Mouse (Mus musculus): ENCODE results near the gene Pfkfb4.

The Pfkfb4 gene

GRCm38 (mm10) chr9:108996411-108996810, 4.8 kb downstream of the Pfkfb4 start:
- DNase-seq: peak; percentile 50 to 77

- no peak for DNase-seq
Measured at GRCm38 (mm10) chr9:108998287-108999166, 6.9 kb downstream of the Pfkfb4 start.

GRCm38 (mm10) chr9:108999167-108999526, 7.6 kb downstream of the Pfkfb4 start:
- no peak for DNase-seq

GRCm38 (mm10) chr9:109000726-109001125, 9.1 kb downstream of the Pfkfb4 start:
- DNase-seq: peak; percentile 73 to 83

GRCm38 (mm10) chr9:109003201-109003600, 11.6 kb downstream of the Pfkfb4 start:
- peak; percentile 67 to 70 for DNase-seq

GRCm38 (mm10) chr9:109007025-109007780, 15.6 kb downstream of the Pfkfb4 start:
- no peak for DNase-seq

GRCm38 (mm10) chr9:109008081-109008480, 16.5 kb downstream of the Pfkfb4 start:
- no peak for DNase-seq

- no peak for DNase-seq
Measured at GRCm38 (mm10) chr9:109008994-109009635, 17.5 kb downstream of the Pfkfb4 start.

GRCm38 (mm10) chr9:109009636-109010315, 18.2 kb downstream of the Pfkfb4 start:
- peak; percentile 43 to 59 for DNase-seq

GRCm38 (mm10) chr9:109010316-109010690, 18.7 kb downstream of the Pfkfb4 start:
- DNase-seq: no peak

- no peak for DNase-seq
Measured at GRCm38 (mm10) chr9:109015397-109015796, 23.8 kb downstream of the Pfkfb4 start.

- DNase-seq: no peak
Measured at GRCm38 (mm10) chr9:109016973-109017604, 25.5 kb downstream of the Pfkfb4 start.

- DNase-seq: no peak
Measured at GRCm38 (mm10) chr9:109021428-109021827, 29.9 kb downstream of the Pfkfb4 start.

- DNase-seq: no peak
Measured at GRCm38 (mm10) chr9:109022866-109023685, 31.5 kb downstream of the Pfkfb4 start.

GRCm38 (mm10) chr9:109027521-109027920, 35.9 kb downstream of the Pfkfb4 start:
- no peak for DNase-seq

GRCm38 (mm10) chr9:109028421-109028820, 36.8 kb downstream of the Pfkfb4 start:
- no peak for DNase-seq

- DNase-seq: no peak
Measured at GRCm38 (mm10) chr9:109028919-109029318, 37.3 kb downstream of the Pfkfb4 start.

- no peak for DNase-seq
Measured at GRCm38 (mm10) chr9:109030312-109030711, 38.7 kb downstream of the Pfkfb4 start.

GRCm38 (mm10) chr9:109031001-109031400, 39.4 kb downstream of the Pfkfb4 start:
- DNase-seq: no peak

- no peak for DNase-seq
Measured at GRCm38 (mm10) chr9:109031686-109032085, 40.1 kb downstream of the Pfkfb4 start.

- DNase-seq: no peak
Measured at GRCm38 (mm10) chr9:109032435-109032834, 40.9 kb downstream of the Pfkfb4 start.

Measured in kidney, postnatal 4 days (tissue).